Mouse (Mus musculus) B cell, adult 2 months (primary cell): ENCODE results near the gene Ganc.

Source experiments
- DNase-seq, 2 experiments: peaks; one replicate each; pipeline ENCODE4 v3.0.0; 2022

Gene Ganc

GRCm38 (mm10) chr2:120403653-120403985, at the start of gene Ganc:
Gene Ganc (plus strand): TSS chr2:120403896.
- DNase-seq = no peak

- no peak for DNase-seq
Measured at GRCm38 (mm10) chr2:120360425-120360824, 43.3 kb upstream of the Ganc start.

- DNase-seq = no peak
Measured at GRCm38 (mm10) chr2:120366501-120366900, 37.2 kb upstream of the Ganc start.

GRCm38 (mm10) chr2:120367416-120368207, 36.1 kb upstream of the Ganc start:
- no peak for DNase-seq

GRCm38 (mm10) chr2:120373858-120374257, 29.8 kb upstream of the Ganc start:
- no peak for DNase-seq

GRCm38 (mm10) chr2:120386264-120386663, 17.4 kb upstream of the Ganc start:
- no peak for DNase-seq

GRCm38 (mm10) chr2:120387291-120387690, 16.4 kb upstream of the Ganc start:
- DNase-seq = no peak

GRCm38 (mm10) chr2:120389376-120389775, 14.3 kb upstream of the Ganc start:
- no peak for DNase-seq

GRCm38 (mm10) chr2:120390934-120391333, 12.8 kb upstream of the Ganc start:
- DNase-seq = no peak

- no peak for DNase-seq
Measured at GRCm38 (mm10) chr2:120392406-120392805, 11.3 kb upstream of the Ganc start.

- DNase-seq = no peak
Measured at GRCm38 (mm10) chr2:120397951-120398350, 5.7 kb upstream of the Ganc start.

GRCm38 (mm10) chr2:120402813-120403212, 883 bp upstream of the Ganc start:
- DNase-seq = no peak

- DNase-seq = peak; percentile 95 to 97
Measured at GRCm38 (mm10) chr2:120403986-120404822, 508 bp downstream of the Ganc start, which contains the start of gene Tmem87a. Gene Tmem87a (minus strand): TSS chr2:120404113.

GRCm38 (mm10) chr2:120404823-120405765, 1.4 kb downstream of the Ganc start:
- peak in 1 of 2 experiments; percentile 21 for DNase-seq

- no peak for DNase-seq
Measured at GRCm38 (mm10) chr2:120411096-120411628, 7.5 kb downstream of the Ganc start.

- DNase-seq = no peak
Measured at GRCm38 (mm10) chr2:120414113-120414512, 10.4 kb downstream of the Ganc start.

GRCm38 (mm10) chr2:120414738-120415414, 11.2 kb downstream of the Ganc start:
- DNase-seq = no peak

GRCm38 (mm10) chr2:120424386-120424785, 20.7 kb downstream of the Ganc start:
- no peak for DNase-seq

GRCm38 (mm10) chr2:120444486-120444885, 40.8 kb downstream of the Ganc start:
- DNase-seq = no peak

GRCm38 (mm10) chr2:120446373-120446772, 42.7 kb downstream of the Ganc start:
- DNase-seq = no peak

GRCm38 (mm10) chr2:120447306-120447705, 43.6 kb downstream of the Ganc start:
- DNase-seq = no peak

GRCm38 (mm10) chr2:120450724-120451123, 47.0 kb downstream of the Ganc start:
- DNase-seq = no peak
